In genomic region chr4:143213175-143213479, GRCm38 (mm10) we compare ENCODE assay signal across 8 mouse cellular contexts. TPM values are rescaled to one million over a fixed set of nuclear protein-coding genes. Genes with fewer than 3 reads are reported as not detected.
DNase-seq lines count a peak whose midpoint lies in the region; ATAC-seq and TF ChIP-seq lines count a peak whose summit lies in the region.

No protein-coding gene starts in this region.

- DNase-seq in liver, adult 2 months (ENCODE audit: extremely low read depth, low read depth, low spot score), result no peak
- no peak for DNase-seq in liver
- DNase-seq in left cerebral cortex, postnatal 4 days, result no peak
- no peak for DNase-seq in spleen, postnatal 36 days (ENCODE audit: low spot score in 2 of 2)

- peak overlapping the region; percentile 70 for H3K4me2 ChIP-seq in embryonic facial prominence, embryonic 15.5 days (replicated peaks)
- H3K4me2 ChIP-seq in intestine, embryonic 16.5 days (ENCODE audit: low read depth, low read length), result peak overlapping the region; percentile 93
- H3K4me2 ChIP-seq in neural tube, embryonic 12.5 days (replicated peaks), result peak overlapping the region; percentile 80

- TF ChIP-seq POLR2A in liver, adult 2 months (IDR thresholded peaks at IDR 0.05; ENCODE audit: extremely low read depth, insufficient read depth, low read length), result no peak

- H3K9me3 ChIP-seq in embryonic facial prominence, embryonic 15.5 days (replicated peaks), result no peaks in the 10 kb centered on the region
- no peaks in the 10 kb centered on the region for H3K9me3 ChIP-seq in intestine, embryonic 16.5 days (ENCODE audit: control insufficient read depth, low read length)
- no peaks in the 10 kb centered on the region for H3K9me3 ChIP-seq in neural tube, embryonic 12.5 days

- TF ChIP-seq CTCF in liver, adult 2 months (IDR thresholded peaks at IDR 0.05; ENCODE audit: low read depth, low read length), result no peak

- WGBS in liver, adult 2 months, result 88% methylated on average over 3 of the region's 3 CpGs
- 94% methylated on average over 3 of the region's 3 CpGs for WGBS in embryonic facial prominence, embryonic 15.5 days
- WGBS in intestine, embryonic 16.5 days, result 98% methylated on average over 3 of the region's 3 CpGs
- WGBS in neural tube, embryonic 12.5 days, result 95% methylated on average over 3 of the region's 3 CpGs

- intact Hi-C loops in left cerebral cortex, postnatal 4 days (cut with DNase I), result no loop called here

- H3K9ac ChIP-seq in liver, adult 2 months (ENCODE audit: low read depth, low read length), result peak overlapping the region; percentile 90
- H3K9ac ChIP-seq in embryonic facial prominence, embryonic 15.5 days, result 0 out of 2 replicates have a peak overlapping the region, but pooled peaks have one; percentile 86
- H3K9ac ChIP-seq in intestine, embryonic 16.5 days (ENCODE audit: low read depth, low read length), result peak overlapping the region; percentile 95; the same call in 1 of the 2 replicates
- peak overlapping the region; percentile 95; the same call in 1 of the 2 replicates for H3K9ac ChIP-seq in neural tube, embryonic 12.5 days

- peak overlapping the region; percentile 83 for H3K4me3 ChIP-seq in liver, adult 2 months (ENCODE audit: insufficient read depth, low read depth, low read length)
- H3K4me3 ChIP-seq in embryonic facial prominence, embryonic 15.5 days (replicated peaks), result peak overlapping the region; percentile 80
- H3K4me3 ChIP-seq in intestine, embryonic 16.5 days (ENCODE audit: low read length), result peak overlapping the region; percentile 87; the same call in 1 of the 2 replicates
- no peak overlapping the region for H3K4me3 ChIP-seq in neural tube, embryonic 12.5 days

- peak overlapping the region; percentile 98 for H3K27ac ChIP-seq in liver, adult 2 months (replicated peaks; ENCODE audit: insufficient read depth, low read depth, low read length)
- H3K27ac ChIP-seq in embryonic facial prominence, embryonic 15.5 days (replicated peaks), result no peak overlapping the region
- no peak overlapping the region for H3K27ac ChIP-seq in intestine, embryonic 16.5 days (ENCODE audit: low read length)
- H3K27ac ChIP-seq in neural tube, embryonic 12.5 days, result no peak overlapping the region

- ATAC-seq in embryonic facial prominence, embryonic 15.5 days (ENCODE audit: insufficient number of reproducible peaks, low FRiP score, low TSS enrichment, low read depth), result no peak
- ATAC-seq in intestine, embryonic 16.5 days, result peak; percentile 19
- 0 out of 2 replicates have a peak, but pooled peaks have one; percentile 5 for ATAC-seq in neural tube, embryonic 12.5 days (ENCODE audit: low FRiP score, low read depth)
- ATAC-seq in frontal cortex, adult (ENCODE audit: low TSS enrichment), result no peak

- peaks cover 17% of the 10 kb centered on the region; the same call in 1 of the 2 replicates for H3K4me1 ChIP-seq in liver, adult 2 months (ENCODE audit: control insufficient read depth, insufficient read depth, low read length)
- H3K4me1 ChIP-seq in embryonic facial prominence, embryonic 15.5 days, result peaks cover 8% of the 10 kb centered on the region; the same call in 1 of the 2 replicates
- H3K4me1 ChIP-seq in intestine, embryonic 16.5 days (ENCODE audit: control insufficient read depth, insufficient read depth, low read length), result peaks cover 8% of the 10 kb centered on the region; the same call in 1 of the 2 replicates
- H3K4me1 ChIP-seq in neural tube, embryonic 12.5 days, result peaks cover 21% of the 10 kb centered on the region

- H3K27me3 ChIP-seq in liver, adult 2 months (ENCODE audit: control insufficient read depth, insufficient read depth, low read length), result no peaks in the 10 kb centered on the region
- H3K27me3 ChIP-seq in embryonic facial prominence, embryonic 15.5 days, result no peaks in the 10 kb centered on the region
- no peaks in the 10 kb centered on the region for H3K27me3 ChIP-seq in intestine, embryonic 16.5 days (replicated peaks; ENCODE audit: control insufficient read depth, insufficient read depth, low read length)
- H3K27me3 ChIP-seq in neural tube, embryonic 12.5 days (replicated peaks), result no peaks in the 10 kb centered on the region

- peaks cover 14% of the 10 kb centered on the region; the same call in 1 of the 2 replicates for H3K79me2 ChIP-seq in liver, adult 2 months (ENCODE audit: control insufficient read depth, insufficient read depth, low read length)

- H3K36me3 ChIP-seq in liver, adult 2 months (ENCODE audit: control insufficient read depth, insufficient read depth, low read length), result no peaks in the 10 kb centered on the region
- no peaks in the 10 kb centered on the region for H3K36me3 ChIP-seq in embryonic facial prominence, embryonic 15.5 days
- no peaks in the 10 kb centered on the region for H3K36me3 ChIP-seq in intestine, embryonic 16.5 days (ENCODE audit: control insufficient read depth, insufficient read depth, low read length)
- H3K36me3 ChIP-seq in neural tube, embryonic 12.5 days, result no peaks in the 10 kb centered on the region

RNA-seq across cellular contexts. Expression of gene Prdm2, which starts 0.3 kb away (rescaled TPM):
- total RNA-seq in liver, adult 2 months (2014; rRNA removed), result 6.9 and 8.1 TPM in 2 replicates
- 4.9 and 7.9 TPM in 2 replicates for polyA plus RNA-seq in liver, adult 2 months (2012; rRNA removed)
- 12.0 and 14.1 TPM in 2 replicates for polyA plus RNA-seq in embryonic facial prominence, embryonic 15.5 days (2015; fragmentation: Nextera tagmentation; extraction: Ambion mirVana)
- 6.9 and 7.0 TPM in 2 replicates for polyA plus RNA-seq in intestine, embryonic 16.5 days (2015; fragmentation: Nextera tagmentation; extraction: Ambion mirVana)
- polyA plus RNA-seq in neural tube, embryonic 12.5 days (2016; fragmentation: Nextera tagmentation; extraction: Ambion mirVana), result 19.0 and 20.0 TPM in 2 replicates
- total RNA-seq in left cerebral cortex, postnatal 4 days (2021), result 10 to 100 TPM; 44.6 to 50.4 TPM

Comparison
In these comparisons a context has a peak if more than half of its experiments do, and no peak if none do; other contexts are left out.
1. ATAC-seq: peak in intestine, embryonic 16.5 days (single experiment) and neural tube, embryonic 12.5 days (single experiment); none in embryonic facial prominence, embryonic 15.5 days (single experiment) and frontal cortex, adult (single experiment).
2. Peak in every context shown above with its lines, with median percentiles within 50 percentile points of each other: H3K9ac ChIP-seq and H3K4me2 ChIP-seq.